Mouse (Mus musculus) MEL (cell line): Measurements from ENCODE around the gene Foxn3. TPM values are rescaled to one million over a fixed set of nuclear protein-coding genes. Genes with fewer than 3 reads are reported as not detected.

ENCODE experiments used
- DNase-seq: peaks from one replicate; pipeline ENCODE4 v3.0.0; 2011; ENCODE audit warnings: low read depth, low spot score
- H3K27ac ChIP-seq: 2 replicates; pipeline ENCODE4 v1.5.1; 2012; ENCODE audit warnings: low read depth, mild to moderate bottlenecking, control low read depth, low read length, moderate library complexity; ENCODE audit not compliant: control insufficient read depth
- H3K27me3 ChIP-seq, 2 experiments: fragments of 150-350 bp in 1 of 2; sonication (generic) in 1 of 2; 2 replicates each; pipeline ENCODE4 v1.6.1; 2012; ENCODE audit warnings: low read length in 2 of 2, mild to moderate bottlenecking in 2 of 2, improper control_type of control experiment in 1 of 2, moderate library complexity in 1 of 2; ENCODE audit not compliant: insufficient read depth in 2 of 2, control insufficient read depth in 1 of 2
- H3K36me3 ChIP-seq, 2 experiments: 2 replicates each; pipeline ENCODE4 v1.6.1; 2012 to 2014; ENCODE audit warnings: low read length in 2 of 2, improper control_type of control experiment in 1 of 2, inconsistent platforms in 1 of 2, mild to moderate bottlenecking in 1 of 2; ENCODE audit not compliant: insufficient read depth in 2 of 2, control insufficient read depth in 1 of 2
- H3K4me1 ChIP-seq, 2 experiments: fragments of 150-350 bp in 1 of 2; sonication (generic) in 1 of 2; 2 replicates each; pipeline ENCODE4 v1.6.1; 2012; ENCODE audit warnings: low read length in 2 of 2, improper control_type of control experiment in 1 of 2, mild to moderate bottlenecking in 1 of 2; ENCODE audit not compliant: insufficient read depth in 2 of 2, control insufficient read depth in 1 of 2
- H3K4me3 ChIP-seq, 2 experiments: fragments of 150-350 bp in 1 of 2; sonication (generic) in 1 of 2; 2 replicates each; pipeline ENCODE4 v1.5.1; 2012; ENCODE audit warnings: low read depth in 2 of 2, low read length in 2 of 2, mild to moderate bottlenecking in 2 of 2, moderate library complexity in 2 of 2, control low read depth in 1 of 2, improper control_type of control experiment in 1 of 2; ENCODE audit not compliant: control insufficient read depth in 1 of 2, insufficient read depth in 1 of 2
- H3K79me2 ChIP-seq: 2 replicates; pipeline ENCODE4 v1.6.1; 2012; ENCODE audit warnings: mild to moderate bottlenecking, low read length, moderate library complexity; ENCODE audit not compliant: control insufficient read depth, poor library complexity, insufficient read depth
- H3K9ac ChIP-seq: 2 replicates; pipeline ENCODE4 v1.6.1; 2012; ENCODE audit warnings: low read depth, mild to moderate bottlenecking, control low read depth, low read length, moderate library complexity; ENCODE audit not compliant: control insufficient read depth, poor library complexity, severe bottlenecking
- H3K9me3 ChIP-seq: fragments of 150-350 bp; sonication (generic); replicated peaks from 2 replicates; pipeline ENCODE4 v1.6.1; 2012; ENCODE audit warnings: mild to moderate bottlenecking, low read length, improper control_type of control experiment, moderate library complexity; ENCODE audit not compliant: insufficient read depth
- CHD1 ChIP-seq: IDR thresholded peaks from 2 replicates; pipeline ENCODE4 v1.6.1; 2012; ENCODE audit warnings: low read depth, mild to moderate bottlenecking, inconsistent platforms, low read length, improper control_type of control experiment
- CHD2 ChIP-seq: IDR thresholded peaks from 2 replicates; pipeline ENCODE4 v1.6.1; 2011; ENCODE audit warnings: low read length, improper control_type of control experiment
- E2F4 ChIP-seq: IDR thresholded peaks from 2 replicates; pipeline ENCODE4 v1.6.1; 2011; ENCODE audit warnings: low read depth, low read length, improper control_type of control experiment, borderline replicate concordance
- ELF1 ChIP-seq: IDR thresholded peaks from 2 replicates; pipeline ENCODE4 v1.6.1; 2014; ENCODE audit warnings: low read depth, mild to moderate bottlenecking, inconsistent platforms, low read length, improper control_type of control experiment, moderate library complexity
- EP300 ChIP-seq, 2 experiments: IDR thresholded peaks; 2 replicates each; pipeline ENCODE4 v1.6.1; 2011; ENCODE audit warnings: improper control_type of control experiment in 2 of 2, low read length in 2 of 2, low read depth in 1 of 2, mild to moderate bottlenecking in 1 of 2
- GATA1 ChIP-seq: IDR thresholded peaks from 2 replicates; pipeline ENCODE4 v1.6.1; 2011; ENCODE audit warnings: low read depth, low read length, improper control_type of control experiment
- KAT2A ChIP-seq: conservative IDR thresholded peaks from 2 replicates; pipeline ENCODE4 v1.6.1; 2012; ENCODE audit warnings: low read depth, low read length, improper control_type of control experiment, inconsistent platforms
- MAFK ChIP-seq: IDR thresholded peaks from 2 replicates; pipeline ENCODE4 v1.6.1; 2011; ENCODE audit warnings: low read depth, mild to moderate bottlenecking, low read length, improper control_type of control experiment, borderline replicate concordance
- MAZ ChIP-seq: IDR thresholded peaks from 2 replicates; pipeline ENCODE4 v1.6.1; 2012; ENCODE audit warnings: low read depth, mild to moderate bottlenecking, inconsistent platforms, low read length, improper control_type of control experiment
- MEF2A ChIP-seq: IDR thresholded peaks from 2 replicates; pipeline ENCODE4 v1.6.1; 2014; ENCODE audit warnings: low read depth, mild to moderate bottlenecking, inconsistent platforms, low read length, improper control_type of control experiment; ENCODE audit not compliant: poor library complexity, insufficient replicate concordance, severe bottlenecking; ENCODE audit errors: extremely low read depth
- MYB ChIP-seq: IDR thresholded peaks from 2 replicates; pipeline ENCODE4 v1.6.1; 2011; ENCODE audit warnings: mild to moderate bottlenecking, low read depth, low read length, improper control_type of control experiment
- MYC ChIP-seq: IDR thresholded peaks from 2 replicates; pipeline ENCODE4 v1.6.1; 2011; ENCODE audit warnings: low read depth, mild to moderate bottlenecking, low read length, improper control_type of control experiment, moderate library complexity
- NRF1 ChIP-seq: IDR thresholded peaks from 2 replicates; pipeline ENCODE4 v1.6.1; 2014; ENCODE audit warnings: low read depth, mild to moderate bottlenecking, inconsistent platforms, low read length, improper control_type of control experiment, moderate library complexity; ENCODE audit not compliant: poor library complexity, insufficient read depth, severe bottlenecking
- POLR2AphosphoS2 ChIP-seq: IDR thresholded peaks from 2 replicates; pipeline ENCODE4 v1.6.1; 2011; ENCODE audit warnings: low read length, improper control_type of control experiment
- RAD21 ChIP-seq: IDR thresholded peaks from 2 replicates; pipeline ENCODE4 v1.6.1; 2011; ENCODE audit warnings: mild to moderate bottlenecking, low read depth, low read length, improper control_type of control experiment
- RCOR1 ChIP-seq: IDR thresholded peaks from 2 replicates; pipeline ENCODE4 v1.6.1; 2012; ENCODE audit warnings: low read depth, mild to moderate bottlenecking, inconsistent platforms, low read length, improper control_type of control experiment
- SIN3A ChIP-seq: IDR thresholded peaks from 2 replicates; pipeline ENCODE4 v1.6.1; 2012; ENCODE audit warnings: low read length, improper control_type of control experiment, inconsistent platforms
- SMC3 ChIP-seq: IDR thresholded peaks from 2 replicates; pipeline ENCODE4 v1.6.1; 2011; ENCODE audit warnings: low read depth, low read length, improper control_type of control experiment
- TBP ChIP-seq: IDR thresholded peaks from 2 replicates; pipeline ENCODE4 v1.8.0; 2011; ENCODE audit warnings: low read depth, low read length, improper control_type of control experiment
- ZC3H11A ChIP-seq: IDR thresholded peaks from 2 replicates; pipeline ENCODE4 v1.6.1; 2012; ENCODE audit warnings: low read depth, mild to moderate bottlenecking, inconsistent platforms, low read length, improper control_type of control experiment
- ZKSCAN1 ChIP-seq: IDR thresholded peaks from 2 replicates; pipeline ENCODE4 v1.6.1; 2012; ENCODE audit warnings: low read depth, mild to moderate bottlenecking, inconsistent platforms, low read length, improper control_type of control experiment, moderate library complexity
- ZNF384 ChIP-seq: IDR thresholded peaks from 2 replicates; pipeline ENCODE4 v1.6.1; 2012; ENCODE audit warnings: low read depth, mild to moderate bottlenecking, inconsistent platforms, low read length, improper control_type of control experiment
- polyA plus RNA-seq, 2 experiments: library from polyadenylated mRNA; stranded (reverse) in 1 of 2; unstranded in 1 of 2; fragments of >175 nt in 1 of 2; fragments of >200 nt in 1 of 2; gene quantifications; 2 replicates each; pipeline versions ENCODE4 v1.2.1 to v1.2.4; 2012; ENCODE audit warnings: low replicate concordance in 2 of 2, low read depth in 1 of 2; ENCODE audit not compliant: insufficient read length in 2 of 2, insufficient read depth in 1 of 2, missing spikeins in 1 of 2
- total RNA-seq: library from RNA; depleted of rRNA; stranded (reverse); fragments of 300-350 nt; gene quantifications from 2 replicates; pipeline ENCODE4 v1.2.3, GENCODE M21; 2012

The Foxn3 gene
- total and polyA plus RNA-seq, 3 experiments, result 15.5 to 22.8 TPM; not detected in 1

DNA sequence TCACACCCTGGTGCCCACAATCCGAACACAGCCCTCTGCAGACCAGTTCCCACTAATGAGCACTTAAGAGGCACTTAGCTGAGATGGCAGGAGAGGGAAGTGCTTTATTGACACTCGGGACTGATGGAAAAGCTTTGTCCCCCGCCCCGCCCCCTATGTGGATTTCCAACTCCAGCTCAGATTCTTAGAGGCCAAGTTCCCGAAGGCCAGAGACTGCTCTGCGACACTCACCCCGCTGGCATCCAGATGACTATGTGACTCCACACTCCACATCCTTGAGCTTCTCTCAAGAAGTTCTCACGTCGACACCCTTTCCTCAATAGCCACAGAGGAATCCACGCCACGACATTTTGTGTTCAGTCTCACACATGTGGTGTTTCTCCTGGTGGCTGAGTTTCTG, 295.6 kb downstream of the Foxn3 start (continued):
- TF ChIP-seq ZKSCAN1, result no peak
- TF ChIP-seq RCOR1, result no peak

- H3K4me3 ChIP-seq, result no peak overlapping the region
- no peaks in the 10 kb centered on the region for H3K36me3 ChIP-seq
- no peaks in the 10 kb centered on the region for H3K79me2 ChIP-seq
- no peak overlapping the region for H3K27ac ChIP-seq
- no peak for DNase-seq
- no peaks in the 10 kb centered on the region for H3K27me3 ChIP-seq
- no peaks in the 10 kb centered on the region for H3K4me1 ChIP-seq
- no peaks in the 10 kb centered on the region for H3K9me3 ChIP-seq
- no peak overlapping the region for H3K9ac ChIP-seq
- TF ChIP-seq ZNF384, result no peak
- TF ChIP-seq MAFK, result no peak
- TF ChIP-seq ZC3H11A, result no peak
- TF ChIP-seq RAD21, result no peak
- no peak for TF ChIP-seq MEF2A
- TF ChIP-seq TBP, result no peak
- no peak for TF ChIP-seq SIN3A
- TF ChIP-seq MYC, result no peak
- no peak for TF ChIP-seq SMC3
- TF ChIP-seq NRF1, result no peak
- TF ChIP-seq MYB, result no peak
- no peak for TF ChIP-seq CHD2
- TF ChIP-seq MAZ, result no peak
- TF ChIP-seq POLR2AphosphoS2, result no peak
- TF ChIP-seq E2F4, result no peak
- TF ChIP-seq GATA1, result no peak
- TF ChIP-seq CHD1, result no peak
- TF ChIP-seq EP300 (IDR thresholded peaks at IDR 0.05; ENCODE audit: low read depth in 1 of 2, low read length in 2 of 2), result no peak
- TF ChIP-seq ZKSCAN1, result no peak
- TF ChIP-seq, all 39 proteins: peak for 0
These were observed 296.9 kb downstream of the Foxn3 start for GRCm38 (mm10) chr12:99266434-99266833.

DNA sequence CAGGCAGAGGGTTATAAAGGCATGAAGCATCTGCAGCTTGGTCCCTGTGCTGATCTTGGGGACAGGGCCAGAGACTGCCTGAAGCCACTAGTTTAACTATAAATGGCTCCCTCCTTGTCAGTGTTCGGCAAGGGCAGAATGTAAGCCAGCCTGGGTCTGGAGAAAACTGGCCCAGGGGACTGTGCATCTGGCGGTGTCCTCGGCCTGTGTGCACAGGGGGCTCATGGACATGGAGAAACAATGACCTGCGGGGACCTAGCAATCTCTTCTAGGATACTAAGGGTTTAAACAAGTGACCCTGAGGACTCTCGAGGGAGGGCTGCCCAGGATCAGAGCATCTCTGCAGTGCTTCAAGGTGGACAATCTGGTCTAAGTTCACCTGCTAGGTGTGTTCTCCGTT, 297.6 kb downstream of the Foxn3 start:
- H3K36me3 ChIP-seq, result no peaks in the 10 kb centered on the region

More for the DNA sequence above, 297.6 kb downstream of the Foxn3 start:
- Histone ChIP-seq H3K9ac (no peak overlapping the region), H3K27me3 (no peaks in the 10 kb centered on the region), H3K79me2 (no peaks in the 10 kb centered on the region), H3K4me1 (no peaks in the 10 kb centered on the region), H3K27ac (no peak overlapping the region), H3K4me3 (no peak overlapping the region), H3K9me3 (no peaks in the 10 kb centered on the region)
- no peak for DNase-seq
- TF ChIP-seq SIN3A, result no peak
- TF ChIP-seq KAT2A, result no peak
- no peak for TF ChIP-seq ELF1
